Mouse (Mus musculus) forebrain, embryonic 16.5 days (tissue): ENCODE data around the gene Lman1l. TPM values are rescaled to one million over a fixed set of nuclear protein-coding genes. Genes with fewer than 3 reads are reported as not detected.
A peak's percentile ranks its signal among the peaks of the same experiment; 100 is the strongest.

ENCODE experiments used
- ATAC-seq: fragments of 200-750 bp; cut with Nextera tagmentation; 2 replicates; pipeline ENCODE4 v1.8.0; 2017; ENCODE audit warnings: mild to moderate bottlenecking, moderate library complexity
- H3K27ac ChIP-seq: fragments of 300-500 bp; sonication (generic); 2 replicates; pipeline ENCODE4 v1.5.1; 2014; ENCODE audit warnings: low read length, control low read depth
- H3K27me3 ChIP-seq: fragments of 300-500 bp; sonication (generic); replicated peaks from 2 replicates; pipeline ENCODE4 v1.6.1; 2014; ENCODE audit warnings: low read length; ENCODE audit not compliant: control insufficient read depth, insufficient read depth
- H3K36me3 ChIP-seq: fragments of 300-500 bp; sonication (generic); 2 replicates; pipeline ENCODE4 v1.6.1; 2014; ENCODE audit not compliant: control insufficient read depth, insufficient read depth
- H3K4me1 ChIP-seq: fragments of 300-500 bp; sonication (generic); replicated peaks from 2 replicates; pipeline ENCODE4 v1.6.1; 2014; ENCODE audit warnings: low read length; ENCODE audit not compliant: control insufficient read depth, insufficient read depth
- H3K4me2 ChIP-seq: fragments of 300-500 bp; sonication (generic); 2 replicates; pipeline ENCODE4 v1.6.1; 2014; ENCODE audit warnings: mild to moderate bottlenecking, low read length, control low read depth
- H3K4me3 ChIP-seq: fragments of 300-500 bp; sonication (generic); replicated peaks from 2 replicates; pipeline ENCODE4 v1.5.1; 2014; ENCODE audit warnings: mild to moderate bottlenecking, low read length, control low read depth
- H3K9ac ChIP-seq: fragments of 300-500 bp; sonication (generic); replicated peaks from 2 replicates; pipeline ENCODE4 v1.6.1; 2014; ENCODE audit warnings: low read depth, low read length, control low read depth
- H3K9me3 ChIP-seq: fragments of 300-500 bp; sonication (generic); 2 replicates; pipeline ENCODE4 v1.6.1; 2016; ENCODE audit warnings: low read length; ENCODE audit not compliant: control insufficient read depth
- WGBS: fragments of 180-500 bp; shearing (Covaris S2); extraction: QIAGEN DNeasy Blood & Tissue Kit; methylation state at CpG from one replicate; pipeline ENCODE4 v1.1.7; 2014; 5-methylcytosine and 5-hydroxymethylcytosine counted together
- polyA plus RNA-seq: library from polyadenylated mRNA; unstranded; fragments of >200 nt; fragmentation: Nextera tagmentation; extraction: Ambion mirVana; gene quantifications from 2 replicates; pipeline ENCODE4 v1.2.1, GENCODE M21; 2015

The Lman1l gene
- polyA plus RNA-seq, 1 experiment from 2014 or later: not detected

DNA sequence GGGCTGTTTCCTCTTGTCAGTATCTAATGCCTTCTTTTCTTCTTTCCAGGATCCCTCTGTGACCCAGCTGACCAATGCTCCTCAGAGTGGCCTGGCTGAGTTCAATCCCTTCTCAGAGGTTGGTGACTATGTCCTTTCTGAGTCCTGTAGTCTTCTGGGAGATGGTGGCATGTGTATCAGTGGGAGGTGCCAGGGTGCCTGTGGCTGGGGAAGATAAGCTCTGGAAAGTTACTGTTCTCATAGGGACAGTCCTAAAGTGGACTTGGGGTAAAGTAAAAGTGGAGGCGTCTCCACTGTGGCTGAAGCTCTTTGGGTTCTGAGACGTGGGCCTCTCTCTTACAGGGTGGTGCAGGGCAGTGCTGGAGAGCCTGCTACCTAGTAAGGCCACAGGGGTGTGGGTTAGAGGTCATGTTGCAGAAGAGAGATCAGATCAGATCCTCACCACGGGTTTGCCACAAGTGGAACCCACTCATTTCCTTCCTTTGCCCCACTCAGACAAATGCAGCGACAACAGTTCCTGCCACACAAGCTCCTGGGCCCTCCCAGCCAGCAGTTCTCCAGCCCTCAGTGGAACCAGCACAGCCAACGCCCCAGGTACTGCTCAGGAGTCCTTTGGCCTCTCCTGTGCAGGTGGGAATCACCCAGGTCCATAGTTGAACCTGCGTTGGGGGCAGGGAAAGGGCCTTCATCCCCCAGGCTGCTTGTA is 43.3 kb downstream of the Lman1l start:
- no peaks in the 10 kb centered on the region for H3K4me1 ChIP-seq
- H3K9me3 ChIP-seq: no peaks in the 10 kb centered on the region
- no peak overlapping the region for H3K9ac ChIP-seq
- H3K4me3 ChIP-seq: no peak overlapping the region
- H3K27ac ChIP-seq: no peak overlapping the region
- no peak overlapping the region for H3K4me2 ChIP-seq
- ATAC-seq: no peak
- WGBS: 84% methylated on average over 6 of the region's 6 CpGs
- peaks cover 23% of the 10 kb centered on the region for H3K36me3 ChIP-seq
- no peaks in the 10 kb centered on the region for H3K27me3 ChIP-seq

DNA sequence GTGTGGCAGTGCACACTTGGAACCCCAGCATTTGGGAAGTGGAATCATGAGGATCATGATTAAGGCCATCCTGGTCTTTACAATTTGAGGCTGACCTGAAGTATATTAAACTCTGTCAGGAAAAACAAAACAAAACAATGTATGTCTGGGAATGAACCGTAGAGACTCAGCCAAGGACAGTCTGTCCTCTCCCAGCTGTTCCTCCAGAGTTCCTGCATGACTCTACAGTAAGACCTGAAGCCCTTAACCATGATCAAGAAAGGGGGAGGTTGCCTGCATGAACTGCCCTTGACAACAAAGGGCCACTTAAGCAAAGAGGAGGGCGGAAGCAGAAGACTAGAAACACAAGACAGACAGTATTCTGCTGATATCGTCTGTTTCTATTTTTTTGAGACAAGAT is 45.0 kb downstream of the Lman1l start:
- no peak overlapping the region for H3K4me3 ChIP-seq
- H3K4me2 ChIP-seq: no peak overlapping the region
- no peak for ATAC-seq
- H3K36me3 ChIP-seq: peaks cover 12% of the 10 kb centered on the region; the same call in 1 of the 2 replicates
- H3K27ac ChIP-seq: no peak overlapping the region
- 83% methylated on average over 3 of the region's 3 CpGs for WGBS
- H3K27me3 ChIP-seq: no peaks in the 10 kb centered on the region
- no peaks in the 10 kb centered on the region for H3K4me1 ChIP-seq
- H3K9me3 ChIP-seq: no peaks in the 10 kb centered on the region
- no peak overlapping the region for H3K9ac ChIP-seq

DNA sequence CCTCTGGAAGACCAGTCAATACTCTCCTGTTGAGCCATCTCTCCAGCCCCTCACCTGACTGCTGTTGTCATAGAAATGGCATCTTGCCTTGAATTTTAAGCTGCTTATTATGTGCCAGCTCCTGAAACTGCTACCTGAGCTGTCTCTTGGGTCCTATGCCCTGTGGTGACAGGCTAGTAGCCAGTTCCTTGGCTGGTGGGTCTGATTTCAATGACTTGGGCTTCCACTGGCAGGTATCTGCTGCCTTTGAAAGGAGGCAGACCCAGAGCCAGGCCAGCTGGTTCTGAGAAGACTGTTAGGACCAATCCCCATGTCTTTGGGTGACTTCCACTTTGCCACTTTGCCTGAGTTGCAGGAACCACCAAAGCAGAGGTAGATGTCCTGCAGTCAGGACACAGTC is 46.2 kb downstream of the Lman1l start:
- Histone ChIP-seq H3K27me3 (no peaks in the 10 kb centered on the region), H3K4me2 (no peak overlapping the region), H3K36me3 (peaks cover 8% of the 10 kb centered on the region; the same call in 1 of the 2 replicates), H3K27ac (no peak overlapping the region), H3K9ac (no peak overlapping the region), H3K4me1 (no peaks in the 10 kb centered on the region), H3K4me3 (no peak overlapping the region), H3K9me3 (no peaks in the 10 kb centered on the region)
- ATAC-seq: no peak

DNA sequence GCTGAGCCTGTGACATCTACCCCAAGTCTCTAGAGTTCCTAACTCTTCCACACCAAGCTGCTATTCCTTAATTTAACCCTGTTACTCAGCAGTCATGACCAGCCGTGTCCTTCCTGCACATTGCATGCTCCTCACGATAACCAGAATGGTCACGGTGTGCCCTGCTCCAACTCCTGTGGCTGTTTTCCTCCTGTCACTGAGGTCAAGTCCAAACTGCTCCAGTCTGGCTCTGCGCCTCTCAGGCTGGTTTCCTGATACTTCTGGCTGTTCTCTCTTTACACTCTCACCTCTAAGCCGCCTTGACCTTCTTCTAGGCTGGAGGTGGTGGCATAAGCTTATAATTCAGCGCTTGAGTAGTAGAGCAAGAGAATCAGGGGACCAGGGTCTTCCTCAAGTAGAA is 52.1 kb downstream of the Lman1l start:
- Histone ChIP-seq H3K36me3 (peaks cover 3% of the 10 kb centered on the region; the same call in 1 of the 2 replicates), H3K27ac (no peak overlapping the region), H3K9me3 (no peaks in the 10 kb centered on the region), H3K4me3 (no peak overlapping the region), H3K4me1 (peaks cover 14% of the 10 kb centered on the region), H3K27me3 (no peaks in the 10 kb centered on the region), H3K4me2 (no peak overlapping the region), H3K9ac (no peak overlapping the region)
- WGBS: 96% methylated on average over 6 of the region's 6 CpGs
- ATAC-seq: no peak

DNA sequence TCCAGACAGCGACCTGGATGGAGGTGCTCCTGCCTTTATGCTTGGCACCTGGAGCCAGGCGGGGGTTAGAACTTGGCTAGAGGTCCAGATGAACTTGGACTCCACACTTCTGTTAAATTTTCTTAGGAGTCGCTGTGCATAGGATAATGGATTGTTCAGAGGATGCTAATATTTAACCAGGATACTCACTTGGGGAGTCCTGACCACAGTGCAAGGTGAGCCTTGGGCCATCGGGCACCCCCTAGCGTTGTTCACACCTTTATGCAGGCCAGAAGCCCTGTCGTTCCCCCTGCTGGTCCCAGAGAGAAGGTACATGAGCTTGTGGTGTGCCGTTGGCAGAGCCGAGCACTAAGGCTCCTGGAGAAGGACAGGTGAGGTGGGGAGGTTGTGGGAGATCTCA is 53.7 kb downstream of the Lman1l start:
- ATAC-seq: no peak
- Histone ChIP-seq H3K9me3 (no peaks in the 10 kb centered on the region), H3K4me3 (no peak overlapping the region), H3K4me2 (no peak overlapping the region), H3K4me1 (peaks cover 27% of the 10 kb centered on the region), H3K27ac (no peak overlapping the region), H3K9ac (no peak overlapping the region), H3K36me3 (peaks cover 3% of the 10 kb centered on the region; the same call in 1 of the 2 replicates), H3K27me3 (no peaks in the 10 kb centered on the region)
- 57% methylated on average over 8 of the region's 8 CpGs for WGBS

DNA sequence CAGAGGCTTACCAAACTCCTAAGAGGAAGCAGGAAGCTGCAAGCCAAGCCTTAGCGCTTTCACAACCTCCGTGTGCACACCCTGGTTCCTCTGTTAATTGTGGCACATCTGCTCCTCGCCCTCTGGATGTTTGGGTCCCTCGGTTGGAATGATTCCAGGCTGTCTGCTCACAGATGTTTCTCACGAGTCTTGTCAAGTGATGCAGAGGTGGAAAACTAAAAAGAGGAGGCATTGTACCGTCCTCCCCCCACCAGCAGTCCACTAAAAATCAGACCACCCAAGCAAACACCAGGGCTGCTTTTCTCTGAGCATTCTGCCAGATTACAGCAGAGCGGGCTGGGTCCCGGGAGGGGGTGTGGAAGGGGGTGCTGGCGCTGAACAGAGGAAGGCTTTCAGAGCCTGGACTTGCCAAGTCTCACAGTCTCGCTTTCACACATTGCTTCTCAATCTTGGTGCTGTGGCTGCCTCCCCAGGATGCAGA is 54.8 kb downstream of the Lman1l start:
- no peaks in the 10 kb centered on the region for H3K9me3 ChIP-seq
- H3K36me3 ChIP-seq: no peaks in the 10 kb centered on the region
- no peaks in the 10 kb centered on the region for H3K27me3 ChIP-seq
- 31% methylated on average over 10 of the region's 10 CpGs for WGBS
- H3K4me3 ChIP-seq: no peak overlapping the region
- H3K27ac ChIP-seq: peak overlapping the region; percentile 76
- H3K9ac ChIP-seq: no peak overlapping the region; the same call in 1 of the 2 replicates
- ATAC-seq: peak; percentile 55
- H3K4me2 ChIP-seq: peak overlapping the region; percentile 16; the same call in 1 of the 2 replicates
- H3K4me1 ChIP-seq: peaks cover 34% of the 10 kb centered on the region

DNA sequence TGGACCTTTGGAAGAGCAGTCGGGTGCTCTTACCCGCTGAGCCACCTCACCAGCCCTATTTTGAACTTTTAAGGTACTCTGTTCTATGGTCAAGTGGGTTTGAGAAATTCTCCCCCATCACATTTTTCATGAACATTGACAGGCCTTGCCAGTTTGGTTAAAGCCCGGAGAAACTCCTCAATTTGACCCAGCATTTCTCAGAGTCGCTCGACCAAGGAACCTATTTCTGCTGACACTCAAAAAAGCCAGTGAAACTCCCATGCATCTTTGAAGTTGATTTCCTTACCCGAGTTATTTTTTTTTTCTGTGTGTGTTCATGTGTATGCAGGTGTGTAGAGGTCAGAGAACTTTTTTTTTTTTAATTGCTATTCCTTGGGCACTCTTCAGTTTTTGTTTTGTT is 56.0 kb downstream of the Lman1l start:
- Histone ChIP-seq H3K36me3 (no peaks in the 10 kb centered on the region), H3K27me3 (no peaks in the 10 kb centered on the region), H3K9me3 (no peaks in the 10 kb centered on the region), H3K4me1 (peaks cover 37% of the 10 kb centered on the region), H3K4me3 (no peak overlapping the region), H3K4me2 (no peak overlapping the region), H3K27ac (no peak overlapping the region), H3K9ac (no peak overlapping the region)
- WGBS: 93% methylated on average over 6 of the region's 6 CpGs
- ATAC-seq: no peak

DNA sequence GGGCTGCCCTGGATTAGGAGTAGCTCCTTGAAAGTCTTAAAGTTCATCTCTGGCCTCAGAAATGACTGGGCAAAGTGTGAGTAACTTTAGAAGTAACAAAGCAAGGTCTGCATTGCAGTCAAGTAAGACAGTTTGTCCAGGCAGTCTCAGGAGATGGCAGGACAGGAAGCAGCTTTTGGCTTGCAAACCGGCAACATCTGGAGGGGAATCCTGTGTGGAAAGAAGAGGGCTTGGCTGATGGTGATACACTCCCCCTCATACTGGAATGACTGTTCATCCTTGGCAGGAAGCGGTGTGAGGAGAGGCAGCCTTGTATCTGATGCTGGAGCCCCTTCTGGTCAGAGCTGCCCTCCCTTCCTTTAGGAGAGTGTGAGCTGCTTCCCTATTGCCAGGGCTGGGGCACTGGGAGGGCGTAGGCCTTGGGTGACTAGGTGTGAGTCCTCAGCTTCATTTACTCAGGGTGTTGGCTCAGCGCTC is 57.6 kb downstream of the Lman1l start:
- 90% methylated on average over 4 of the region's 4 CpGs for WGBS
- ATAC-seq: no peak
- Histone ChIP-seq H3K4me3 (no peak overlapping the region), H3K36me3 (no peaks in the 10 kb centered on the region), H3K27ac (no peak overlapping the region), H3K27me3 (no peaks in the 10 kb centered on the region), H3K9me3 (no peaks in the 10 kb centered on the region), H3K4me1 (peaks cover 37% of the 10 kb centered on the region), H3K4me2 (no peak overlapping the region; the same call in 1 of the 2 replicates), H3K9ac (no peak overlapping the region)

DNA sequence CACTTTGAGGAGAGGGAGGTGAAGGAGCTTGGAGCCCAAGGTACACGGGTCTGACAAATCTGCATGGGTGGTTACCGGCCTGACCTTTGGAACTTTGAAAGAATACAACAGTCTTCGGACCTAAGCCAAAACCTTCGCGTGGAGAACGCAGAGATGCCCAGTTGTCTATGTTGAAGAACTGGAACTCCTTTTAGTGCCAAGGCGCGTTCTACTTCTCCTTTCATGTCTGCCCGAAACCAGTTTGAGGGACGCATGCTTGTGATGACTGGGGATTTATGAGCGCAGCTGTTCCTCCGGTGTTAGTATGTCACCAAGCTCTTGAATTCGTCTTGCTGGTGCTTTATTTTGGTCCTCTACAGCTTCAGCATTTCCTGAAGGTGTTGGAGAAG is 58.9 kb downstream of the Lman1l start:
- Histone ChIP-seq H3K36me3 (no peaks in the 10 kb centered on the region), H3K4me2 (peak overlapping the region; percentile 83), H3K9me3 (no peaks in the 10 kb centered on the region), H3K27me3 (no peaks in the 10 kb centered on the region), H3K4me1 (peaks cover 37% of the 10 kb centered on the region), H3K4me3 (peak overlapping the region; percentile 87), H3K9ac (no peak overlapping the region), H3K27ac (no peak overlapping the region)
- WGBS: 83% methylated on average over 13 of the region's 13 CpGs
- no peak for ATAC-seq
